Mouse (Mus musculus) left cerebral cortex, postnatal 36 days (tissue): ENCODE measurements at regions not wholly inside any gene's neighbourhood (a gene's known extent, or its start where the extent isn't known, plus 50 kb on each side); places are given as distances from the start of the nearest gene placed in this dataset.

Experiments used
- DNase-seq, 2 experiments: peaks; one replicate each; pipeline ENCODE4 v3.0.0; 2021 to 2022; ENCODE audit warnings: low spot score in 2 of 2, mixed read lengths in 1 of 2
- intact Hi-C: fragments of 180-260 bp; cut with DNase I; formaldehyde crosslinking; loops from one replicate; pipeline ENCODE4 v1.15.1; 2025

- intact Hi-C loops, result no loop called here
- DNase-seq, result no peak
Observed at GRCm38 (mm10) chr6:76825953-76826352, 328.4 kb upstream of the Gm9008 start.

DNA sequence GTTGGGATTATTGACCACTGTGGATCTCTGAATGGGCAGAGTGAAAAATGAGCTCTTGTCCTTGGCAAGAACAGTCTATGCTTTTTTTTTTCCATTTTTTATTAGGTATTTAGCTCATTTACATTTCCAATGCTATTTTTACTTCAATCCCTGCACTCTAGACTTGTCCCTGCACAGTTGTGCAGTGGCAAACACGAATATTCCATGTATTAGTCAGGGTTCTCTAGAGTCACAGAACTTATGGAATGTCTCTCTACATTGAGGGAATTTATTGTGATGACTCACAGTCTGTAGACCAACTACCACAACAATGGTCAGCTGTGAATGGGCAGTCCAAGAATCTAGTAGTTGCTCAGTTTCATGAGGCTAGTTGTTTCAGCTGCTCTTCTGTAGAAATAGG is 305.4 kb upstream of the Gm9008 start:
- intact Hi-C loops, result no loop called here
- no peak for DNase-seq

GRCm38 (mm10) chr6:76780168-76780567 is 282.6 kb upstream of the Gm9008 start:
- intact Hi-C loops, result no loop called here
- no peak for DNase-seq

DNA sequence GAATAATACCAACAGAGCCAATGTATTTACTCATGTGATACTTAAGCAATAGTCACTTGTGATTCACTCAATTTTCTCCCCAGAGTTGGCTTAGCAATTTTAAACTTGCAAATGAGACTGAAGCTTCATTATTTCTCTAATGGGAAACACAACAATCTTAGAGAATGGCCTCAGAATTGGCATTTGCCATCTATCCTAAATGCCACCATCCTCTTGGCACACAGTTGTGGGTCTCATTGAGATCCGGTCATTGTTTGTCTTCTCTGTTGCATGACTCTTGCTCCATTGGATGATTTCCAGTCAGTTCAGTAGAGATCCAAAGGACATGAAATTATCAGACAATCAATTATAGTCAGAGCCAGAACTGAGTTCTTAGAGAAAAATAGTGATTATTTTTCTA is 280.6 kb upstream of the Gm9008 start:
- intact Hi-C loops, result no loop called here

DNA sequence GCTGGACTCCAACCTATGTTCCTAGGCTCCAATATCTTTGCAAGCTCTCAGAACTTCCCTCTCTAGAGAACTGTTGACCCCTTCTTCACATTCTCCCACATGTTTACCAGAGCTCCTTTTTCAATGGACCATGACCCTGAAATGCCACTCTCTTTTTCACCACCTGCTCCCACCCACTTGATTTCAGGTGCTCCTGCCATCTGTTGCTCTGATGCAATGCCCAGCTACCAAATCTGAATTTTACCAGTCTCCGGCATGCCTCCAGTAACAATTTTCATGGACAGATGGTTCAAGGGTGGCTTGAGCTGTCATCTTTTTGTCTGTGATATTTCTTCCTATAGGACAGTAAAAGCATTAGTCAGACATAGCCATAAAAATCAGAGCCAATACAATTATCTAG is 279.5 kb upstream of the Gm9008 start:
- DNase-seq, result no peak
- intact Hi-C loops, result no loop called here

More for the DNA sequence above, 280.6 kb upstream of the Gm9008 start:
- DNase-seq, result no peak

- peak; percentile 11 to 22 for DNase-seq
- intact Hi-C loops, result no loop called here
Observed at GRCm38 (mm10) chr6:76763852-76764251, 266.3 kb upstream of the Gm9008 start.

- intact Hi-C loops, result no loop called here
- DNase-seq, result peak; percentile 27 to 30
Observed at GRCm38 (mm10) chr6:76754867-76755266, 257.3 kb upstream of the Gm9008 start.
